Mouse (Mus musculus) hindbrain, embryonic 14.5 days (tissue): Measurements from ENCODE around the gene Skp1a. TPM values are rescaled to one million over a fixed set of nuclear protein-coding genes. Genes with fewer than 3 reads are reported as not detected.

ENCODE experiments used
- ATAC-seq: fragments of 200-750 bp; cut with Nextera tagmentation; 2 replicates; pipeline ENCODE4 v1.8.0; 2017; ENCODE audit warnings: moderate number of reproducible peaks, mild to moderate bottlenecking, moderate TSS enrichment, moderate library complexity; ENCODE audit not compliant: low FRiP score
- DNase-seq: peaks from one replicate; pipeline ENCODE4 v3.0.0-alpha.2; 2015; ENCODE audit warnings: low spot score
- H3K27ac ChIP-seq: fragments of 300-500 bp; sonication (generic); 2 replicates; pipeline ENCODE4 v1.5.1; 2014; ENCODE audit warnings: mild to moderate bottlenecking, moderate library complexity
- H3K27me3 ChIP-seq: fragments of 300-500 bp; sonication (generic); 2 replicates; pipeline ENCODE4 v1.6.1; 2014; ENCODE audit warnings: mild to moderate bottlenecking, low read length, mixed read lengths; ENCODE audit not compliant: control insufficient read depth, insufficient read depth
- H3K36me3 ChIP-seq: fragments of 300-500 bp; sonication (generic); replicated peaks from 2 replicates; pipeline ENCODE4 v1.6.1; 2014; ENCODE audit not compliant: control insufficient read depth, insufficient read depth
- H3K4me1 ChIP-seq: fragments of 300-500 bp; sonication (generic); replicated peaks from 2 replicates; pipeline ENCODE4 v1.6.1; 2014; ENCODE audit warnings: antibody characterized with exemption, low read length, mixed read lengths; ENCODE audit not compliant: control insufficient read depth, insufficient read depth
- H3K4me2 ChIP-seq: fragments of 300-500 bp; sonication (generic); replicated peaks from 2 replicates; pipeline ENCODE4 v1.6.1; 2014; ENCODE audit warnings: mild to moderate bottlenecking, moderate library complexity
- H3K4me3 ChIP-seq: fragments of 300-500 bp; sonication (generic); replicated peaks from 2 replicates; pipeline ENCODE4 v1.5.1; 2014; ENCODE audit warnings: mild to moderate bottlenecking, low read length
- H3K9ac ChIP-seq: fragments of 300-500 bp; sonication (generic); 2 replicates; pipeline ENCODE4 v1.6.1; 2014
- H3K9me3 ChIP-seq: fragments of 300-500 bp; sonication (generic); 2 replicates; pipeline ENCODE4 v1.6.1; 2016; ENCODE audit warnings: low read length; ENCODE audit not compliant: control insufficient read depth
- WGBS: fragments of 180-500 bp; shearing (Covaris S2); extraction: QIAGEN DNeasy Blood & Tissue Kit; methylation state at CpG from one replicate; pipeline ENCODE4 v1.1.7; 2014; 5-methylcytosine and 5-hydroxymethylcytosine counted together
- polyA plus RNA-seq: library from polyadenylated mRNA; unstranded; fragments of >200 nt; fragmentation: Nextera tagmentation; extraction: Ambion mirVana; gene quantifications from 2 replicates; pipeline ENCODE4 v1.2.1, GENCODE M21; 2014

The Skp1a gene
- polyA plus RNA-seq, 1 experiment from 2014 or later, result 1,059 TPM

- Histone ChIP-seq H3K9me3 (no peaks in the 10 kb centered on the region), H3K9ac (no peak overlapping the region), H3K4me2 (no peak overlapping the region), H3K4me3 (no peak overlapping the region), H3K27me3 (peaks cover 35% of the 10 kb centered on the region), H3K27ac (no peak overlapping the region), H3K36me3 (no peaks in the 10 kb centered on the region), H3K4me1 (peaks cover 15% of the 10 kb centered on the region)
- ATAC-seq (no peak), DNase-seq (no peak)
- 91% methylated on average over 11 of the region's 11 CpGs for WGBS
These were observed 49.0 kb downstream of the Skp1a start for GRCm38 (mm10) chr11:52280566-52281455.

GRCm38 (mm10) chr11:52281568-52282328 lies 50.0 kb downstream of the Skp1a start:
- H3K27me3 ChIP-seq, result peaks cover 42% of the 10 kb centered on the region
- WGBS, result 67% methylated on average over 19 of the region's 19 CpGs

GRCm38 (mm10) chr11:52282420-52282773 lies 50.6 kb downstream of the Skp1a start:
- Histone ChIP-seq H3K27me3 (peaks cover 42% of the 10 kb centered on the region), H3K9me3 (no peaks in the 10 kb centered on the region), H3K4me2 (peak overlapping the region; percentile 90), H3K4me1 (peaks cover 24% of the 10 kb centered on the region), H3K27ac (no peak overlapping the region), H3K9ac (peak overlapping the region; percentile 60; the same call in 1 of the 2 replicates), H3K4me3 (peak overlapping the region; percentile 55), H3K36me3 (no peaks in the 10 kb centered on the region)
- ATAC-seq (no peak), DNase-seq (no peak)
- WGBS, result under 1% methylated on average over 19 of the region's 19 CpGs

More at GRCm38 (mm10) chr11:52281568-52282328, 50.0 kb downstream of the Skp1a start:
- Histone ChIP-seq H3K27ac (no peak overlapping the region), H3K9me3 (no peaks in the 10 kb centered on the region), H3K4me2 (peak overlapping the region; percentile 90), H3K9ac (no peak overlapping the region), H3K4me1 (peaks cover 22% of the 10 kb centered on the region), H3K36me3 (no peaks in the 10 kb centered on the region), H3K4me3 (peak overlapping the region; percentile 55)
- DNase-seq (no peak), ATAC-seq (no peak)

- H3K36me3 ChIP-seq, result no peaks in the 10 kb centered on the region
- peaks cover 24% of the 10 kb centered on the region for H3K4me1 ChIP-seq
- peaks cover 42% of the 10 kb centered on the region for H3K27me3 ChIP-seq
- H3K9ac ChIP-seq, result peak within 1 kb of the TSS; percentile 60
- WGBS, result under 1% methylated on average over 76 of the region's 97 CpGs
- H3K27ac ChIP-seq, result no peak within 1 kb of the TSS
- H3K4me2 ChIP-seq, result peak within 1 kb of the TSS; percentile 90
- peak within 1 kb of the TSS; percentile 55 for H3K4me3 ChIP-seq
- no peaks in the 10 kb centered on the region for H3K9me3 ChIP-seq
- peak; percentile 52; the same call in 1 of the 2 replicates for ATAC-seq
- DNase-seq, result peak; percentile 67
These were observed 51.2 kb downstream of the Skp1a start, which contains the start of gene Tcf7 for GRCm38 (mm10) chr11:52282774-52283595. Tcf7 (minus strand) TSS chr11:52283014.

- Histone ChIP-seq H3K4me2 (peak overlapping the region; percentile 90), H3K27ac (no peak overlapping the region), H3K9me3 (no peaks in the 10 kb centered on the region), H3K27me3 (peaks cover 42% of the 10 kb centered on the region), H3K4me1 (peaks cover 24% of the 10 kb centered on the region), H3K4me3 (peak overlapping the region; percentile 55), H3K36me3 (no peaks in the 10 kb centered on the region), H3K9ac (no peak overlapping the region)
- ATAC-seq (no peak), DNase-seq (peak; percentile 38)
- 10% methylated on average over 44 of the region's 44 CpGs for WGBS
These were observed 52.1 kb downstream of the Skp1a start for GRCm38 (mm10) chr11:52283596-52284571.

- H3K9me3 ChIP-seq, result no peaks in the 10 kb centered on the region
- no peak for DNase-seq
- no peak overlapping the region for H3K4me2 ChIP-seq
- H3K36me3 ChIP-seq, result no peaks in the 10 kb centered on the region
- 10% methylated on average over 16 of the region's 16 CpGs for WGBS
- no peak overlapping the region for H3K4me3 ChIP-seq
- ATAC-seq, result no peak
- no peak overlapping the region for H3K27ac ChIP-seq
- H3K27me3 ChIP-seq, result peaks cover 42% of the 10 kb centered on the region
- H3K9ac ChIP-seq, result no peak overlapping the region
- peaks cover 24% of the 10 kb centered on the region for H3K4me1 ChIP-seq
These were observed 54.6 kb downstream of the Skp1a start for GRCm38 (mm10) chr11:52286301-52286957.

GRCm38 (mm10) chr11:52286958-52287305 lies 55.1 kb downstream of the Skp1a start:
- DNase-seq (no peak), ATAC-seq (no peak)
- H3K4me2 ChIP-seq, result no peak overlapping the region
- H3K27ac ChIP-seq, result no peak overlapping the region
- WGBS, result 11% methylated on average over 4 of the region's 4 CpGs
- H3K4me1 ChIP-seq, result peaks cover 24% of the 10 kb centered on the region
- H3K9me3 ChIP-seq, result no peaks in the 10 kb centered on the region
- no peak overlapping the region for H3K4me3 ChIP-seq
- H3K36me3 ChIP-seq, result no peaks in the 10 kb centered on the region
- peaks cover 39% of the 10 kb centered on the region for H3K27me3 ChIP-seq
- H3K9ac ChIP-seq, result no peak overlapping the region; the same call in 1 of the 2 replicates

- no peaks in the 10 kb centered on the region for H3K27me3 ChIP-seq
- H3K4me1 ChIP-seq, result no peaks in the 10 kb centered on the region
- ATAC-seq (no peak), DNase-seq (no peak)
- H3K9ac ChIP-seq, result no peak overlapping the region
- no peak overlapping the region for H3K27ac ChIP-seq
- no peaks in the 10 kb centered on the region for H3K36me3 ChIP-seq
- H3K9me3 ChIP-seq, result no peaks in the 10 kb centered on the region
- H3K4me3 ChIP-seq, result no peak overlapping the region
- WGBS, result 81% methylated on average over 7 of the region's 7 CpGs
- H3K4me2 ChIP-seq, result no peak overlapping the region
These were observed 60.6 kb downstream of the Skp1a start for GRCm38 (mm10) chr11:52292346-52292745.
